Comparison of ENCODE assay signal across 19 mouse cellular contexts in genomic region chr10:59235227-59235626, GRCm38 (mm10).
"Had no signal": no experiment of that assay in that cellular context is flagged by ENCODE, and none has a peak within 500 bp of the region (broad histone marks: within the 10 kb centered on the region; RNA-seq: fewer than 3 reads in every experiment).

No protein-coding gene starts in this region.

- DNase-seq: lung, adult 18-20 months; lung, embryonic 14.5 days; lung, postnatal 10 days; lung, postnatal 4 days; retina, postnatal 1 day; right cerebral cortex, adult 18-20 months; right cerebral cortex, postnatal 25 days; right cerebral cortex, postnatal 4 days; spleen, adult 18-20 months; thymus, adult 18-20 months; thymus, postnatal 14 days; thymus, postnatal 36 days had no signal

- H3K27me3 ChIP-seq: midbrain, embryonic 13.5 days; midbrain, embryonic 15.5 days; neural tube, embryonic 13.5 days; neural tube, embryonic 15.5 days had no signal

- H3K4me2 ChIP-seq: lung, embryonic 14.5 days; midbrain, embryonic 11.5 days; midbrain, embryonic 13.5 days; midbrain, embryonic 15.5 days; neural tube, embryonic 13.5 days; neural tube, embryonic 15.5 days had no signal

- H3K9ac ChIP-seq: lung, embryonic 14.5 days; midbrain, embryonic 13.5 days; midbrain, embryonic 15.5 days; neural tube, embryonic 13.5 days; neural tube, embryonic 15.5 days had no signal

- ATAC-seq: midbrain, embryonic 13.5 days; midbrain, embryonic 15.5 days had no signal

- H3K4me3 ChIP-seq: megakaryocyte, embryonic 14.5 days; midbrain, embryonic 13.5 days; midbrain, embryonic 15.5 days; myocyte; neural tube, embryonic 13.5 days; neural tube, embryonic 15.5 days had no signal

- H3K9me3 ChIP-seq: midbrain, embryonic 13.5 days; midbrain, embryonic 15.5 days; neural tube, embryonic 13.5 days; neural tube, embryonic 15.5 days had no signal

- H3K36me3 ChIP-seq: midbrain, embryonic 13.5 days; midbrain, embryonic 15.5 days; neural tube, embryonic 13.5 days; neural tube, embryonic 15.5 days had no signal

- H3K27ac ChIP-seq: midbrain, embryonic 13.5 days; midbrain, embryonic 15.5 days; neural tube, embryonic 13.5 days; neural tube, embryonic 15.5 days had no signal

- H3K4me1 ChIP-seq: megakaryocyte, embryonic 14.5 days; midbrain, embryonic 13.5 days; midbrain, embryonic 15.5 days; neural tube, embryonic 13.5 days; neural tube, embryonic 15.5 days had no signal
